Mouse (Mus musculus) layer of hippocampus, adult 9-11 months (tissue): ENCODE data around the gene Ifnl3.
A peak's percentile ranks its signal among the peaks of the same experiment; 100 is the strongest.
"Not testable (repeated sequence)": the region's sequence is repeated elsewhere in the genome, so short reads cannot be mapped to it uniquely, and the experiment has no call there.

Experiments used
- DNase-seq: peaks from one replicate; pipeline ENCODE4 v3.0.0; 2022

The Ifnl3 gene

GRCm38 (mm10) chr7:28522536-28522935 lies at the start of gene Ifnl3:
Gene Ifnl3, plus strand, starts transcription at chr7:28522836.
- DNase-seq: not testable (repeated sequence)

- no peak for DNase-seq
Measured at GRCm38 (mm10) chr7:28476191-28476590, 46.4 kb upstream of the Ifnl3 start.

GRCm38 (mm10) chr7:28477363-28477762 lies 45.3 kb upstream of the Ifnl3 start:
- no peak for DNase-seq

- no peak for DNase-seq
Measured at GRCm38 (mm10) chr7:28478854-28479253, 43.8 kb upstream of the Ifnl3 start.

GRCm38 (mm10) chr7:28482854-28483253 lies 39.8 kb upstream of the Ifnl3 start:
- peak; percentile 36 for DNase-seq

- DNase-seq: no peak
Measured at GRCm38 (mm10) chr7:28484192-28484591, 38.4 kb upstream of the Ifnl3 start.

GRCm38 (mm10) chr7:28488030-28488491 lies 34.6 kb upstream of the Ifnl3 start:
- DNase-seq: no peak

- peak; percentile 20 for DNase-seq
Measured at GRCm38 (mm10) chr7:28490410-28490809, 32.2 kb upstream of the Ifnl3 start.

GRCm38 (mm10) chr7:28490903-28491302 lies 31.7 kb upstream of the Ifnl3 start:
- DNase-seq: no peak

- no peak for DNase-seq
Measured at GRCm38 (mm10) chr7:28492310-28492709, 30.3 kb upstream of the Ifnl3 start.

GRCm38 (mm10) chr7:28495426-28495825 lies 27.2 kb upstream of the Ifnl3 start:
- no peak for DNase-seq

- no peak for DNase-seq
Measured at GRCm38 (mm10) chr7:28505585-28505984, 17.1 kb upstream of the Ifnl3 start.

- DNase-seq: not testable (repeated sequence)
Measured at GRCm38 (mm10) chr7:28509121-28509520, 13.5 kb upstream of the Ifnl3 start.

GRCm38 (mm10) chr7:28510405-28510974 lies 12.1 kb upstream of the Ifnl3 start, which contains the start of gene Ifnl2:
Gene Ifnl2, minus strand, starts transcription at chr7:28510455.
- not testable (repeated sequence) for DNase-seq

- no peak for DNase-seq
Measured at GRCm38 (mm10) chr7:28511441-28511840, 11.2 kb upstream of the Ifnl3 start.

- peak; percentile 34 for DNase-seq
Measured at GRCm38 (mm10) chr7:28527922-28528719, 5.5 kb downstream of the Ifnl3 start.

GRCm38 (mm10) chr7:28532005-28532404 lies 9.4 kb downstream of the Ifnl3 start:
- no peak for DNase-seq

GRCm38 (mm10) chr7:28538886-28539285 lies 16.2 kb downstream of the Ifnl3 start:
- DNase-seq: not testable (repeated sequence)

- DNase-seq: no peak
Measured at GRCm38 (mm10) chr7:28540526-28540925, 17.9 kb downstream of the Ifnl3 start, which contains the start of gene Sycn. Gene Sycn, plus strand, starts transcription at chr7:28540885.

- no peak for DNase-seq
Measured at GRCm38 (mm10) chr7:28544051-28544601, 21.5 kb downstream of the Ifnl3 start.

- DNase-seq: no peak
Measured at GRCm38 (mm10) chr7:28545048-28545890, 22.6 kb downstream of the Ifnl3 start.

- no peak for DNase-seq
Measured at GRCm38 (mm10) chr7:28545891-28546210, 23.2 kb downstream of the Ifnl3 start.

GRCm38 (mm10) chr7:28546649-28547048 lies 24.0 kb downstream of the Ifnl3 start:
- no peak for DNase-seq
